Mouse (Mus musculus) liver, adult (tissue): ENCODE data around the gene Synj2.

Source experiments
- GATA4 ChIP-seq: IDR thresholded peaks from 2 replicates; pipeline ENCODE4 v1.6.1; 2014; ENCODE audit warnings: mild to moderate bottlenecking, low read length; ENCODE audit not compliant: insufficient replicate concordance

Synj2 gene

DNA sequence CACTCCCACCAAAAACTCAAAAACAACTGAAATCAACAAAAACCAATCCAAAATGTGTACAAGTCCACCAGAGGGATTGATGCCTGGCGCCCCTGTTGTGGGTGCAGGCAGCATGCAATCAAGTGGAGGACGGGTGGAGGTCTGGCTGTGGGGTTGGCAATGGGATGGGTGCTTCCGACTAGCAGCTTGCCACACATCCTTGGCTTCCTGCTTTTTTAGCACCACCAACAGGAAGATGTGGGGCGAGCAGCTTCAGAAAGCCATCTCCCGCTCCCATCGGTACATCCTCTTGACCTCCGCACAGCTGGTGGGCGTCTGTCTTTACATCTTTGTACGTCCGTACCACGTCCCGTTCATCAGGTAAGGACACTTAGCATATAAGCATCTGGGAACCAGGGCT, 76.2 kb downstream of the Synj2 start:
- no peak for TF ChIP-seq GATA4

DNA sequence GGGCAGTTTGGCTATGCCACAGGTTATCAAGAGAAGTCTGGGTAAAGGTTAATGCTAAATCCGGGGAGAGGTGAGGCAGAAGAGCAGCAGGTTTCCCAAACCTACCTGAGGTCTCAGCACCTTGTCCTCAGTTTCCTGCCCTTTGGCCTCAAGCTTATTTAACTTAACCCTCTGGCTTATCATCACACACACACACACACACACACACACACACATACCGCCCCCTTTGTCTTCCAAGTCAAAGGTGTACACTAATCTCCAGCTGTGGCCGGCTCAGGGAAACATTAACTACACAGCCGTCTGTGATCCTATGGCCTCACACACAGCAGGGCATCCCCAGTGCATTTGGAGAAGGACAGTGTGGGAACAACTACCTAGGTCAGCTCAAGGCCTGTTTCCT, 77.3 kb downstream of the Synj2 start:
- TF ChIP-seq GATA4, result peak; percentile 38; the same call in 1 of the 2 replicates

DNA sequence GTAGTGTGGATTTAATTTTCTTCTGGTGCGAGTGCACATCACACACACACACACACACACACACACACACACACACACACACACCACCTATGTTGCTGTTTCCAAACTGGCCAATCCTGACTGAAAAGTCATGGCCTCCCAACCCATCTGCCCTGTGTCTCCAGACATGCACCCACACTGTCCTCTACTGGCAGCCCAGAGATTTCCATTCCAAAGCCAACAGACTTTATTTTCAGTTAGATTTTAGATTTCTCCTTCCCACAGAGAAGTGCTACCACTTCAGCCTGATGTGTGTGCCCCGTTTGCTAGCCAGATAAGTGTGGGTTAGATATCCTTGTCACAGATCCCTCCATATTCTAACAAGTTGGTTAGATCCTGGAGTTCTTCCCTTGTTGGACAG, 78.7 kb downstream of the Synj2 start:
- TF ChIP-seq GATA4, result no peak

DNA sequence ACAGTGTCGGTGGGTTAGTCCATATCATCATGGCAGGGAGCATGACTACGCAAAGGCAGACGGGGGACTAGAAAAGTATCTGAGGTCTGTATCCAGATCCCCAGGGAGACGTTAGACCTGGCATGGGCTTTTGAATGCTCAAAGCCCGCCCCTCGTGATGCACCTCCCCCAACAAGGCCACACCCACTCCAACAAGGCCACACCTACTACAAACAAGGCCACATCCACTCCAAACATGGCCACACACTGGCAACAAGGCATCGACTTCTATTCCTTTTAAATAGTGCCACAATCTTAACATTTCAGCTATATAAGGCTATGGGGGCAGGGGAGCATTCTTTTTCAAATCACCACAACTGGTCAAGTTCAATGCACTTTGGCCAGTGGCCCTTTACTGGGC, 79.6 kb downstream of the Synj2 start:
- TF ChIP-seq GATA4, result no peak

DNA sequence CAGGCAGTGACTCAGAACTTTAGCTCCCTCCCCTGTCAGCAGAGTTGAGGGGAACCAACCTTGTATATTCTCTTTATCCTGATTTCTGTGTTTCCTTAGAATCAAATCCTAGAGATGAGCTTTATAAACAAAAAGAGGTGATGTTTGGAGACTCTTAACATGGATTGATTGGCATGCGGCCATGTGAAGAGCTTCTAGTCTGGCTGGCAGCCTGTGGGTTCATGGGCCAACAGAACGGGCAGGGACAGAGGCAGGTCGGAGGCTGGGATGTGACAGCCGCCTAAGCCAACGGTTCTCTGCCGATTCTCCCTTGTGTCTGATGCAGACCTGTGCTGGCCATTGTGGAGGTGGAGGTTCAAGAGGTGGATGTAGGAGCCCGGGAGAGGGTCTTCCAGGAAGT, 84.8 kb downstream of the Synj2 start:
- no peak for TF ChIP-seq GATA4

DNA sequence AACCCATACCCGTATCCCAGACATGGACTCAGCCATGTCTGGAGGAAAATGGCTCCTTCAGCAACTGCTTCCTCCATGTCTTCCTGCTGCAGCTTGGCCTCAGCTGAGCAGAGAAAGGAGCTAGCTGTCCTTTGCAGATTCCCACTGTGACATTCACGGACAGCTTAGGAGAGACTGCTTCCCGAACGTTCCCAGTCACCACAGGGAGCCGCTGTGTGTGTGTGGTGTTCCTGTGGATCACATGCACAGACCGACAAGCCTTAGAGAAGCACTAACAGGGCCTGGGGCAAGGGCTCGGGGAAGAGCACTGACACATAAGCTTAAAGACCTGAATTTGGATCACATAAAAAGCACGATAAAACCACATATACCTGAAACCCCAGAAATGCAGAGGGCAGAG, 94.6 kb downstream of the Synj2 start:
- TF ChIP-seq GATA4, result no peak

DNA sequence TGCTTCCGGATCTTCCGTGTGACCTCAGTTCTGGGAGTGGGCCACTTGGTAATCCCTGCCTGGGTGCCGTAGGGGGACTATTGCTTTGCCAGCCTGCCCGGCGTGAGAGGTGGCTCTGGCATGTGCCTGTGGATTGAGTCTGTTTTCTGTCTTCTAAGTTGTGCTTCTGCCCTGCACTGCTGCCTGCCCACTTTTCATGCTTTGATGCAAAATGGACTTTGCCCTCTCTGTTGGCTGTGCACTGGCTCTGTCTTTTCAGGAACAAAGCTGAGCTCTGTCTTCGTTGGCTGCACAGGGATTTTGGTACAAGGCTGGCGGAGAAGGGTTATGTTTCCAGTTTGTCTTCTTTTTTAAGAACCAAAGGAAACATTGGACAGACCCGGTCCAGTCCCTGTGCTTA, 95.4 kb downstream of the Synj2 start:
- no peak for TF ChIP-seq GATA4

DNA sequence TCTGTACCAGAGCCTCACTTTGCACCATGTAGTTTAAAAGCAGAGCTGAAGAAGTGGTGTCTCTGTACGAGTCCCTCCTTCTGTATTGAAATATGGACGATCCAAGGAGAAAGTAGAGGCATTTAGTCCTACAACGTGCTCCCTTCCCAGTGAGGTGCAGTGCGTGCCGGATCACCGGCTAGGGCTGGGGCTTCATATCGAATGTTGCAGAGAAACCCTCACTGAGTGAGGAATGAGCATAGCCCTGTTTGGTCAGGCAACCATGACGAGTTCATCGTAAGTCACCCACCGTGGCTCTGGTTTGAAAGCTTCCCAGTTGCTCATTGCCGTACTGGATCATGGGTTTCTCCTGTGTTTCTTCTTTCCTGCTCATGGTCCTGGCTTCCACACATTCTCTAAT, 95.8 kb downstream of the Synj2 start:
- TF ChIP-seq GATA4, result no peak

DNA sequence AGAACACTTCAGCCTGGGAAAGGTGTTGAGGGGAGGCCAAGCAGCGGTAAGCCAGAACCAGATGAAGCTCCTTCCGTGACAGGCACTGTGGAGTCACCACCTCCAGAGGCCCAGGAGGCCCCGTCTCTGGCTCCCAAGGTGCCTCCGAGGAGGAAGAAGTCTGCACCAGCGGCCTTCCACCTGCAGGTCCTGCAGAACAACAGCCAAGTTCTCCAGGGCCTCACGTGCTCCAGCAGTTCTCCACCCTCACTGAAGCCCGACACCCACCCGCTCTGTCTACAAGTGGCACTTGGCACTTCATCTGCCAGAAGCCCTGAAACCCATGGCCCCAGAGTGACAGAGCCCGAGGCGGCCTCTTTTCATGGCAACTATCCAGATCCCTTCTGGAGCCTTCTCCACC, 96.4 kb downstream of the Synj2 start:
- no peak for TF ChIP-seq GATA4

DNA sequence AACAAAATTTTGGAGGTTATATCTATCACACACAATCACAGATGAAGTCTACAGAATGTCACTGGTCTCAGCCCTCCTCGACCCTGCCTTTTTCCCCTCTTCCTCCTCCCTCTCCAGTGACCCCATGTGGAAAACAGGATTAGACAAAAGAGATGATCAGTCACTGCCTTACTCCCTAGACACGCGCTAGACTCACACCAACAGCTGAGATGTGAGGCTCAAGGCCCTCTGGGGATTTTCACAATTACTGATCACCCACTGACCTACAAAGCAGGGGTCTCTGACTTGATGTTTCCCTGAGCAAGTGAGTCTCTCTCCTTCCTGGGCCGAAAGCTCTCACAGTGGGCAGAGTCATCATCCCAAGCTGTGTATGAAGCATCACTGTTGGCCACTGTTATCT, 111.7 kb downstream of the Synj2 start:
- no peak for TF ChIP-seq GATA4

DNA sequence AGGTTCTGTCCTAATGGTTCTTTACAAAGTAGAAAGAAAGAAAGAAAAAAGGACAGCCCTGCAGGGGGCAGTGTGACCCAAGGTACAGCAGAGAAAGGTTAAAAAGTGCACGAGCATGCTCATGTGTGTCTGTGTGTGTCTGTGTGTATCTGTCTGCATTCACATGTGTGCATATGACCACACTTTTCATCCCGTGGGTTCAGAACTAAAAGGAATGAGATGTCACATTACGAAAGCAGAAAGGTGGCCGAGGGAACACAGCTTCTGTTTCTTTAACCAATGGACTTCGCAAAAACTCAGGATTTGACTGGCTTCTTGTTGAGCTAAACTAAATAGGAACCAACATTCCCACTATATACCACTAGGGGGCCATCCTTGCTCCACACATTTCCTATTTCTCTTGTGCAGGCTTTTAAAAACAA, 113.9 kb downstream of the Synj2 start:
- no peak for TF ChIP-seq GATA4

DNA sequence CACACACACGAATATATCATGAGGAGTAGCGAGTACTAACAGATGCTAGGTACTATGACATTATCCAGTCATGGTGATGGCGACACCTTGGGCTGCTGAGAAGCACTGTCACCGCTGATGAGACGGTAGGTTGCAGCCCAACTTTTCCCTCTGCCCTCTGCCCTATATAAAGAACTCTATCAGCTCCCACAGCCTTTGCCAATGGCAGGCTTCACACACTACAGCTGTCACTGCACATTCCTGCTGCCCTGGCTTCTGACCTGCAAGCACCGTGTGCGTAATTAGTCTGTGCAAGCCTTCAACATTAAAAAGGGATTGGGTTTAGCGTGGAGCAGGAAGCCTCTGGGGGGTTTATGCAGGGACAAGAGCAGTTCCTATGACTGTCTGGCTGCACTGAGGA, 121.7 kb downstream of the Synj2 start:
- TF ChIP-seq GATA4, result no peak

DNA sequence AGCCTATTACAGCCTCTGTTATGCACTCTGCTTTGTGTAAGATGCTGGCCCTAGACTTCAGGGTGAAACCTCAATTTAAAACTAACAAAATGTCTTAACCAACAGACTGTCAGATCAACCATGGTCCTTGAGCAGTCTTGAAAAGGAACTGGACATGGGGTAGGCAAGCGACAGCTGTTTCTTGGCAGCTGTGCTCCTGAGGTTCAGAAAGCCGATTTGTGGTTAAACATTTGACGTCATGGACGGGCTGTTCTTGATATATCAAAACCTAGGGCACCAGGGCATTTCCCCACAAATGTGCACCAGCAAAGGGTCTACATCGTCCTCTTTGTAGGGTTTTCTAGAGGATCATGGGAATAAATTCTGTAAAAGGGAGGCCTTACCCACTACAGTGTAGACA, 122.5 kb downstream of the Synj2 start:
- TF ChIP-seq GATA4, result no peak

DNA sequence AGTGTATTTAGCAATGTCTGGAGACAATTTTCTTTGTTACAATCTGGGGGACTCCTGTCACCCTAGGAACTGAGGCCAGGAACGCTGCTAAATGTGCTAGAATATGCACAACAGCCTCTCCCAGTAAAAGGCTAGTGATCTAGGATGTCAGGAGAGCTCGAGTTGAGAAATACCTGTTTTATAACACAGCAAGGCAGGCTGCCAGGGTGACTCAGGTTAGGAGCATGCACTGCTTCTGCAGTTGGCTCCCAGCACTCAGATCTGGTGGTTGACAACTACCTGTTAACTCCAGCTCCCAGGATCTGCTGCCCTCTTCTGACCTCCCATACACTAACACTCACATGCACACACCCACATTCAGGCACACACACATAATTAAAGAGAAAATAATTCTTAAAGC, 124.9 kb downstream of the Synj2 start:
- no peak for TF ChIP-seq GATA4

DNA sequence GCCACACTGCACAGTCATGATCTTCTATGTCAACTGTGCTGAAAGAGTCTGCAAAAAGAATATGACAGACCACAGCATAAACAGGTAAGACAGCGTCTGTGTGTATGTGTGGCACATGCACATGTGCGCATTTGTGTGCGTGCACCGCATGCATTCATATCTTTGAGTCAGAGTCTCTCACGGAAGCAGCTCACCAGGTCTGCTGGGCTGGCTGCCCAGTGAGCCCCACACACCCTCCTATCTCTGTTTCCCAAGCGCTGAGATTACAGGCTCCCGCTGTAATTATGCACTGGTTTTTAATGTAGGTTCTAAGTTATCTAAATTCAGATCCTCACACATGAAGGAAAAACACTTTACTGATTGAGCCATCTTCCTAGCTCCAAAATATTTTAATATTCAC, 126.5 kb downstream of the Synj2 start:
- no peak for TF ChIP-seq GATA4

DNA sequence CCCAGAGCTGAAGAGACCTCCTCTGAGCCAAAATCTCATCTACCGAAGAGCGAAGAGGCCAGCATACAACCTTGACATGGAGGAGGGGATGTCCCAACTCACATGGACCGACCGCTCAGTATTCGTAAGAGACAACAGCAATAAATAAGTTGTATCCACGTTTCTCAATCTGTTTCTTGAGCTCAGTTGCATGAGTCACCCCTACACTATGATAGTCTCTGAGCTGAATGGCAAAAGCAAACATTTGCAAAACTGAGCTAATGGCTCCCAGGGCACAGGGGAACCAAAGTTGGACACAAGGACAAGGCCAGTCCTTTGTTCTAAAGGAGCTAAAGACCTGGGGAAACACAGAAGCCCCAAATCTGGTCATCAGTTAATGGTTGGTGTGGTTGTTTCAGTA, 128.8 kb downstream of the Synj2 start:
- TF ChIP-seq GATA4, result no peak

DNA sequence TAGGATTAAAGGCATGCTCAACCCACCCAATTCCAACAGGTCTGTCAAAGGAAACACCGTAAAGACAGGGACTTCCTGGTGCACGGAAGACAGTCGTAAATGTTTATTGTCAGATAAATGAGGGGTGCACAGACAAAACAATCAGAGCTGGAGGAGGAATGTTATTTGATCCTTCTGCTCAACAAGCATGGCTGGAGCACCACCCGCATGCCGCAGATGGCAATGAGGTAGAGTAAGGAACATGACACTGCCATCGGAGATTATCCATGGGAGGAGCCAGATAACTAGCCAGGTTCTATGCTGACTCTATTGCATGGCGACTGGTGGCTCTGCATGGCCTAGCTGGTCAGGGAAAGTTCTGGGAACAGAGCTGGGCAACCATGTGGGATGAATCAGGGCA, 132.3 kb downstream of the Synj2 start:
- no peak for TF ChIP-seq GATA4

DNA sequence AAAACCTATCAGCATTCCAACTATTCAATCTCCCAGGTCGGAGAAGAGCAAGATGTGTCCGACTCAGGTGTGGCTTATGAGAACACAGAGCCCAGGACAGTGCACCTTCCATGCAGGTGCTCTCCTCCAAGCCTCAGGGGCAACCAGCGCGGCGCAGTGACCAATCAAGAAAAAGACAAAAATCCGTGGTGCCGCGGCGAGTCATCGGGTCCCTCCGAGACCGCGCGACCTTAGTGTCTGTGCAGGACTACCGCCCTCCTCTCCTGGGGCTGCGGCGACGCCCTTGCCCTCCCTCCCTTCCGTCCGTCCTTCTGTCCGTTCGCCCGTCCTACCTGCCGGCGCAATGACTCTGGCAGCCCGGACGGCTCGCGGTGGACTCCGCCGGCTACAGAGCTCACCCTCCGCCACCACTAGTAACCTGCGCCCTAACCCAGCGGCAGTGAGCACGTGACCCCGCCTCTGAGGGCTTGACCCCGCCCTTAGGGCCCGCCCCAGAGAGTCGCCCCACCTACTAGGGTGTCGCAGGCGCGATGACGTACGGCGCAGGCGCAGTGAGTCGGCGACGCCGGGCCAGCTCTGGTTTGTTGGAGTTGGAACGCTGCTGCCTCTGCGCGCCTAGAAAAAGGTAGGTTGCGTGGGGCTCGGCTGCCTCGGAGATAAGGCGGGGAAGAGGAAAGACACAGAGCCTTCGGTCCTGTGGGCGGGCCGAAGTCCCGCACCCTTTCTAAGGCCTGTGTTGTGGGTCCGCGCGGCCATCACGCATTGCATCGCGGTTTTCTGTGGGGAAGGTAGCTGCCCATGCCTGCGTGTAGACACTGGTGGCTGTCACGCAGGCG, 138.4 kb downstream of the Synj2 start, which contains the start of the genes Serac1 and Gtf2h5:
Serac1 (minus strand) TSS at position 455 of the 836 bp plus-strand sequence.
Gtf2h5 (plus strand) TSS at position 500 of the 836 bp plus-strand sequence.
- TF ChIP-seq GATA4, result peak; percentile 93; the same call in 1 of the 2 replicates
